ENCODE assay signal across 8 mouse cellular contexts in the genomic region with DNA sequence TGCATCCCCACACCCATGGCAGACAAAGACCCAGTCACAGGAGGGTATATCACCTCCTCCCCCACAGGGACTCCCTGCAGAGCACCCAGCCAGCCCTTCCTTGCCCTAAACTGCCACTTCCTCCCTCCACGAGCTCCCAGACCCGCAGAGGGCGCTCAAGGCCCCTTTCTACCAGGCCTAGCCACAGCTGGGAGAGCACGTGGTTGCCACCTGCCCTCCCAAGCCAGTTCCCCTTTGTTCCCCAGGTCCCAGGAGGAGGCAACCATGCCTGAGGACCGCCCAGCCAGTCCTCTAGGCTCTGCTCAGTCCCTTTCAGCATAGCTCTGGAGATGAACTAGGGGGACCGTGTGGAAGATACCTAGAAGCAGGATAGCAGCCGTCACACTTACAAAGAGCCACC. TPM values are rescaled to one million over a fixed set of nuclear protein-coding genes. Genes with fewer than 3 reads are reported as not detected.
A peak's percentile ranks its signal among the peaks of the same experiment; 100 is the strongest.
DNase-seq lines count a peak whose midpoint lies in the region; ATAC-seq lines count a peak whose summit lies in the region.

No protein-coding gene starts in this region.

- no peak overlapping the region for H3K4me3 ChIP-seq in hindbrain, embryonic 11.5 days (ENCODE audit: low read depth, low read length)
- H3K4me3 ChIP-seq in hindbrain, embryonic 16.5 days (ENCODE audit: low read length), result no peak overlapping the region
- H3K4me3 ChIP-seq in intestine, embryonic 15.5 days (replicated peaks), result no peak overlapping the region

- peak; percentile 93 for DNase-seq in hindbrain, embryonic 11.5 days (ENCODE audit: low spot score)
- DNase-seq in cerebellum, postnatal 4 days (ENCODE audit: low spot score in 2 of 2), result peak; percentile 59 to 78
- DNase-seq in gastrocnemius, postnatal 10 days, result peak; percentile 89
- peak; percentile 61 to 73 for DNase-seq in left cerebral cortex, postnatal 36 days (ENCODE audit: low spot score in 2 of 2)
- peak; percentile 92 for DNase-seq in mesoderm, embryonic 11.5 days (ENCODE audit: low read depth, low spot score)
- peak; percentile 87 to 91 for DNase-seq in spleen, postnatal 14 days (ENCODE audit: low spot score in 2 of 2)

- 0 out of 2 replicates have a peak overlapping the region, but pooled peaks have one; percentile 11 for H3K9ac ChIP-seq in hindbrain, embryonic 11.5 days (ENCODE audit: low read depth, low read length)
- H3K9ac ChIP-seq in hindbrain, embryonic 16.5 days (ENCODE audit: low read depth, low read length), result no peak overlapping the region
- no peak overlapping the region for H3K9ac ChIP-seq in intestine, embryonic 15.5 days

- peaks cover 10% of the 10 kb centered on the region for H3K4me1 ChIP-seq in hindbrain, embryonic 11.5 days (replicated peaks; ENCODE audit: control insufficient read depth, insufficient read depth, low read length)
- peaks cover 20% of the 10 kb centered on the region for H3K4me1 ChIP-seq in hindbrain, embryonic 16.5 days (ENCODE audit: control insufficient read depth, insufficient read depth, low read depth, low read length)
- peaks cover 25% of the 10 kb centered on the region for H3K4me1 ChIP-seq in intestine, embryonic 15.5 days (replicated peaks)

- no peak overlapping the region for H3K4me2 ChIP-seq in hindbrain, embryonic 11.5 days (replicated peaks; ENCODE audit: low read depth, low read length)
- H3K4me2 ChIP-seq in hindbrain, embryonic 16.5 days (ENCODE audit: low read length), result no peak overlapping the region
- H3K4me2 ChIP-seq in intestine, embryonic 15.5 days (replicated peaks), result no peak overlapping the region

- H3K9me3 ChIP-seq in hindbrain, embryonic 11.5 days (ENCODE audit: control insufficient read depth, low read length), result no peaks in the 10 kb centered on the region
- H3K9me3 ChIP-seq in hindbrain, embryonic 16.5 days (ENCODE audit: control insufficient read depth, low read length), result no peaks in the 10 kb centered on the region
- H3K9me3 ChIP-seq in intestine, embryonic 15.5 days, result no peaks in the 10 kb centered on the region

- WGBS in hindbrain, embryonic 11.5 days, result 4% methylated on average over 7 of the region's 7 CpGs
- WGBS in hindbrain, embryonic 16.5 days, result 4% methylated on average over 7 of the region's 7 CpGs
- 22% methylated on average over 7 of the region's 7 CpGs for WGBS in intestine, embryonic 15.5 days

- peak; percentile 78 for ATAC-seq in hindbrain, embryonic 11.5 days (ENCODE audit: low FRiP score)
- ATAC-seq in hindbrain, embryonic 16.5 days, result no peak
- peak; percentile 66 for ATAC-seq in intestine, embryonic 15.5 days

- H3K27me3 ChIP-seq in hindbrain, embryonic 11.5 days (ENCODE audit: control insufficient read depth, insufficient read depth, low read length), result no peaks in the 10 kb centered on the region
- no peaks in the 10 kb centered on the region for H3K27me3 ChIP-seq in hindbrain, embryonic 16.5 days (replicated peaks; ENCODE audit: control insufficient read depth, insufficient read depth, low read length)
- H3K27me3 ChIP-seq in intestine, embryonic 15.5 days (replicated peaks), result no peaks in the 10 kb centered on the region

- H3K36me3 ChIP-seq in hindbrain, embryonic 11.5 days (ENCODE audit: control insufficient read depth, insufficient read depth, low read length), result no peaks in the 10 kb centered on the region
- H3K36me3 ChIP-seq in hindbrain, embryonic 16.5 days (ENCODE audit: control insufficient read depth, insufficient read depth, low read length), result no peaks in the 10 kb centered on the region
- no peaks in the 10 kb centered on the region for H3K36me3 ChIP-seq in intestine, embryonic 15.5 days

- intact Hi-C loops in left cerebral cortex, postnatal 36 days (cut with DNase I), result no loop called here

- peak overlapping the region; percentile 43 for H3K27ac ChIP-seq in hindbrain, embryonic 11.5 days (ENCODE audit: low read depth, low read length)
- H3K27ac ChIP-seq in hindbrain, embryonic 16.5 days (ENCODE audit: low read depth, low read length), result no peak overlapping the region
- H3K27ac ChIP-seq in intestine, embryonic 15.5 days, result no peak overlapping the region

RNA-seq across cellular contexts. Expression of gene Ptma, which starts 17.1 kb away (rescaled TPM):
- 3,351 and 3,402 TPM in 2 replicates for polyA plus RNA-seq in hindbrain, embryonic 11.5 days (2014; fragmentation: Nextera tagmentation; extraction: Ambion mirVana)
- 1,165 and 1,204 TPM in 2 replicates for polyA plus RNA-seq in hindbrain, embryonic 16.5 days (2015; fragmentation: Nextera tagmentation; extraction: Ambion mirVana)
- total RNA-seq in gastrocnemius, postnatal 10 days (2021), result 100 to 1,000 TPM; 358 to 428 TPM
- 2,151 and 2,475 TPM in 2 replicates for polyA plus RNA-seq in intestine, embryonic 15.5 days (2015; fragmentation: Nextera tagmentation; extraction: Ambion mirVana)
- total RNA-seq in left cerebral cortex, postnatal 36 days (2021), result 100 to 1,000 TPM; 384 TPM
